Mouse (Mus musculus) midbrain, embryonic 11.5 days (tissue): ENCODE measurements at regions not wholly inside any gene's neighbourhood (a gene's known extent, or its start where the extent isn't known, plus 50 kb on each side); places are given as distances from the start of the nearest gene placed in this dataset.

Source experiments
- ATAC-seq: fragments of 200-750 bp; cut with Nextera tagmentation; 2 replicates; pipeline ENCODE4 v1.8.0; 2017; ENCODE audit warnings: moderate TSS enrichment, moderate library complexity; ENCODE audit not compliant: low FRiP score
- DNase-seq: peaks from one replicate; pipeline ENCODE4 v3.0.0; 2015; ENCODE audit warnings: low spot score; ENCODE audit errors: missing footprints
- H3K27ac ChIP-seq: fragments of 300-500 bp; sonication (generic); 2 replicates; pipeline ENCODE4 v1.5.1; 2014; ENCODE audit warnings: low read depth, low read length
- H3K27me3 ChIP-seq: fragments of 300-500 bp; sonication (generic); 2 replicates; pipeline ENCODE4 v1.6.1; 2014; ENCODE audit warnings: mild to moderate bottlenecking, low read length, moderate library complexity, mixed read lengths; ENCODE audit not compliant: control insufficient read depth, insufficient read depth
- H3K36me3 ChIP-seq: fragments of 300-500 bp; sonication (generic); 2 replicates; pipeline ENCODE4 v1.6.1; 2014; ENCODE audit warnings: mild to moderate bottlenecking, low read length, moderate library complexity, mixed read lengths; ENCODE audit not compliant: control insufficient read depth, insufficient read depth
- H3K4me1 ChIP-seq: fragments of 300-500 bp; sonication (generic); 2 replicates; pipeline ENCODE4 v1.6.1; 2014; ENCODE audit warnings: low read length; ENCODE audit not compliant: control insufficient read depth, insufficient read depth
- H3K4me2 ChIP-seq: fragments of 300-500 bp; sonication (generic); 2 replicates; pipeline ENCODE4 v1.6.1; 2014; ENCODE audit warnings: mild to moderate bottlenecking, moderate library complexity
- H3K4me3 ChIP-seq: fragments of 300-500 bp; sonication (generic); 2 replicates; pipeline ENCODE4 v1.5.1; 2014; ENCODE audit warnings: low read depth, low read length
- H3K9ac ChIP-seq: fragments of 300-500 bp; sonication (generic); 2 replicates; pipeline ENCODE4 v1.6.1; 2014; ENCODE audit warnings: low read length
- H3K9me3 ChIP-seq: fragments of 300-500 bp; sonication (generic); 2 replicates; pipeline ENCODE4 v1.6.1; 2016; ENCODE audit warnings: low read length; ENCODE audit not compliant: control insufficient read depth
- WGBS: fragments of 180-500 bp; shearing (Covaris S2); extraction: QIAGEN DNeasy Blood & Tissue Kit; methylation state at CpG from one replicate; pipeline ENCODE4 v1.1.7; 2014; 5-methylcytosine and 5-hydroxymethylcytosine counted together

GRCm38 (mm10) chr5:52057261-52057660, 133.1 kb downstream of the Dhx15 start:
- WGBS, result 96% methylated on average over 1 of the region's 1 CpGs
- no peaks in the 10 kb centered on the region for H3K27me3 ChIP-seq
- H3K9ac ChIP-seq, result no peak overlapping the region
- no peaks in the 10 kb centered on the region for H3K4me1 ChIP-seq
- no peaks in the 10 kb centered on the region for H3K9me3 ChIP-seq
- H3K36me3 ChIP-seq, result no peaks in the 10 kb centered on the region
- no peak overlapping the region for H3K27ac ChIP-seq
- H3K4me2 ChIP-seq, result no peak overlapping the region
- H3K4me3 ChIP-seq, result no peak overlapping the region
- ATAC-seq (no peak), DNase-seq (peak; percentile 53)

- no peaks in the 10 kb centered on the region for H3K27me3 ChIP-seq
- 82% methylated on average over 4 of the region's 4 CpGs for WGBS
- H3K9me3 ChIP-seq, result no peaks in the 10 kb centered on the region
- no peak overlapping the region for H3K4me3 ChIP-seq
- H3K4me2 ChIP-seq, result no peak overlapping the region
- H3K9ac ChIP-seq, result no peak overlapping the region
- no peaks in the 10 kb centered on the region for H3K36me3 ChIP-seq
- DNase-seq (peak; percentile 56), ATAC-seq (peak; percentile 52; the same call in 1 of the 2 replicates)
- H3K27ac ChIP-seq, result no peak overlapping the region
- H3K4me1 ChIP-seq, result no peaks in the 10 kb centered on the region
Observed at GRCm38 (mm10) chr5:52052072-52052465, 138.2 kb downstream of the Dhx15 start.

- Histone ChIP-seq H3K4me2 (no peak overlapping the region), H3K9me3 (no peaks in the 10 kb centered on the region), H3K27me3 (no peaks in the 10 kb centered on the region), H3K9ac (no peak overlapping the region), H3K4me1 (no peaks in the 10 kb centered on the region), H3K36me3 (no peaks in the 10 kb centered on the region), H3K27ac (no peak overlapping the region), H3K4me3 (no peak overlapping the region)
- WGBS, result 68% methylated on average over 10 of the region's 10 CpGs
- DNase-seq (peak; percentile 62), ATAC-seq (0 out of 2 replicates have a peak, but pooled peaks have one; percentile 16)
Observed at GRCm38 (mm10) chr5:52051383-52052071, 138.8 kb downstream of the Dhx15 start.

- Histone ChIP-seq H3K36me3 (no peaks in the 10 kb centered on the region), H3K4me2 (no peak overlapping the region), H3K9me3 (no peaks in the 10 kb centered on the region), H3K4me3 (no peak overlapping the region), H3K4me1 (no peaks in the 10 kb centered on the region), H3K9ac (no peak overlapping the region), H3K27ac (no peak overlapping the region), H3K27me3 (no peaks in the 10 kb centered on the region)
- WGBS, result 90% methylated on average over 1 of the region's 1 CpGs
- no peak for ATAC-seq
- no peak for DNase-seq
Observed at GRCm38 (mm10) chr5:52048790-52049189, 141.5 kb downstream of the Dhx15 start.

- no peaks in the 10 kb centered on the region for H3K27me3 ChIP-seq
- WGBS, result 93% methylated on average over 3 of the region's 3 CpGs
- no peak overlapping the region for H3K4me2 ChIP-seq
- H3K4me1 ChIP-seq, result no peaks in the 10 kb centered on the region
- DNase-seq (no peak), ATAC-seq (no peak)
- H3K9ac ChIP-seq, result no peak overlapping the region
- no peak overlapping the region for H3K4me3 ChIP-seq
- H3K36me3 ChIP-seq, result no peaks in the 10 kb centered on the region
- no peak overlapping the region for H3K27ac ChIP-seq
- no peaks in the 10 kb centered on the region for H3K9me3 ChIP-seq
Observed at GRCm38 (mm10) chr5:52046704-52047103, 143.6 kb downstream of the Dhx15 start.

- no peak overlapping the region for H3K4me2 ChIP-seq
- H3K9me3 ChIP-seq, result no peaks in the 10 kb centered on the region
- no peak overlapping the region for H3K27ac ChIP-seq
- H3K27me3 ChIP-seq, result no peaks in the 10 kb centered on the region
- no peak overlapping the region for H3K9ac ChIP-seq
- no peaks in the 10 kb centered on the region for H3K4me1 ChIP-seq
- H3K4me3 ChIP-seq, result no peak overlapping the region
- DNase-seq (no peak), ATAC-seq (no peak)
- no peaks in the 10 kb centered on the region for H3K36me3 ChIP-seq
- 80% methylated on average over 3 of the region's 3 CpGs for WGBS
Observed at GRCm38 (mm10) chr5:52044101-52044500, 146.2 kb downstream of the Dhx15 start.

- no peak for DNase-seq
- Histone ChIP-seq H3K4me1 (no peaks in the 10 kb centered on the region), H3K27me3 (no peaks in the 10 kb centered on the region), H3K27ac (no peak overlapping the region), H3K9ac (no peak overlapping the region), H3K4me3 (no peak overlapping the region), H3K4me2 (no peak overlapping the region), H3K9me3 (no peaks in the 10 kb centered on the region), H3K36me3 (no peaks in the 10 kb centered on the region)
- 89% methylated on average over 3 of the region's 3 CpGs for WGBS
- ATAC-seq, result no peak
Observed at GRCm38 (mm10) chr5:52041447-52041846, 148.9 kb downstream of the Dhx15 start.

- H3K27me3 ChIP-seq, result no peaks in the 10 kb centered on the region
- H3K4me1 ChIP-seq, result no peaks in the 10 kb centered on the region
- ATAC-seq (no peak), DNase-seq (no peak)
- H3K27ac ChIP-seq, result no peak overlapping the region
- no peak overlapping the region for H3K9ac ChIP-seq
- H3K9me3 ChIP-seq, result no peaks in the 10 kb centered on the region
- no peak overlapping the region for H3K4me2 ChIP-seq
- H3K4me3 ChIP-seq, result no peak overlapping the region
- no peaks in the 10 kb centered on the region for H3K36me3 ChIP-seq
- 87% methylated on average over 24 of the region's 24 CpGs for WGBS
Observed at GRCm38 (mm10) chr5:52040427-52041312, 149.6 kb downstream of the Dhx15 start.

- ATAC-seq (no peak), DNase-seq (no peak)
- Histone ChIP-seq H3K9me3 (no peaks in the 10 kb centered on the region), H3K27me3 (no peaks in the 10 kb centered on the region), H3K36me3 (no peaks in the 10 kb centered on the region), H3K4me3 (no peak overlapping the region), H3K27ac (no peak overlapping the region), H3K9ac (no peak overlapping the region), H3K4me1 (no peaks in the 10 kb centered on the region), H3K4me2 (no peak overlapping the region)
- 91% methylated on average over 6 of the region's 6 CpGs for WGBS
Observed at GRCm38 (mm10) chr5:52035339-52035738, 155.0 kb downstream of the Dhx15 start.
